Mouse (Mus musculus) liver, embryonic 15.5 days (tissue): ENCODE results near the gene Ssx2ip. TPM values are rescaled to one million over a fixed set of nuclear protein-coding genes. Genes with fewer than 3 reads are reported as not detected.

Source experiments
- ATAC-seq: fragments of 200-750 bp; cut with Nextera tagmentation; 2 replicates; pipeline ENCODE4 v1.8.0; 2017; ENCODE audit warnings: moderate number of reproducible peaks, mild to moderate bottlenecking, moderate library complexity; ENCODE audit not compliant: insufficient read depth
- H3K27ac ChIP-seq: fragments of 300-500 bp; sonication (generic); replicated peaks from 2 replicates; pipeline ENCODE4 v1.5.1; 2015; ENCODE audit warnings: mild to moderate bottlenecking, inconsistent platforms
- H3K27me3 ChIP-seq: fragments of 300-500 bp; sonication (generic); 2 replicates; pipeline ENCODE4 v1.6.1; 2015; ENCODE audit warnings: mild to moderate bottlenecking, inconsistent platforms
- H3K36me3 ChIP-seq: fragments of 300-500 bp; sonication (generic); replicated peaks from 2 replicates; pipeline ENCODE4 v1.6.1; 2015; ENCODE audit warnings: moderate library complexity, mild to moderate bottlenecking, inconsistent platforms
- H3K4me1 ChIP-seq: fragments of 300-500 bp; sonication (generic); replicated peaks from 2 replicates; pipeline ENCODE4 v1.6.1; 2015; ENCODE audit warnings: inconsistent platforms
- H3K4me2 ChIP-seq: fragments of 300-500 bp; sonication (generic); 2 replicates; pipeline ENCODE4 v1.6.1; 2015; ENCODE audit warnings: moderate library complexity, mild to moderate bottlenecking, inconsistent platforms
- H3K4me3 ChIP-seq: fragments of 300-500 bp; sonication (generic); replicated peaks from 2 replicates; pipeline ENCODE4 v1.5.1; 2015; ENCODE audit warnings: mild to moderate bottlenecking, inconsistent platforms
- H3K9ac ChIP-seq: fragments of 300-500 bp; sonication (generic); 2 replicates; pipeline ENCODE4 v1.6.1; 2015; ENCODE audit warnings: moderate library complexity, mild to moderate bottlenecking, inconsistent platforms
- H3K9me3 ChIP-seq: fragments of 300-500 bp; sonication (generic); replicated peaks from 2 replicates; pipeline ENCODE4 v1.6.1; 2016; ENCODE audit warnings: inconsistent platforms
- WGBS: fragments of 180-500 bp; shearing (Covaris S2); methylation state at CpG from one replicate; pipeline ENCODE4 v1.1.7; 2015; ENCODE audit warnings: mixed read lengths; ENCODE audit not compliant: insufficient replicate concordance; 5-methylcytosine and 5-hydroxymethylcytosine counted together
- polyA plus RNA-seq: library from polyadenylated mRNA; unstranded; fragments of >200 nt; fragmentation: Nextera tagmentation; extraction: Ambion mirVana; gene quantifications from 2 replicates; pipeline ENCODE4 v1.2.1, GENCODE M21; 2015

The Ssx2ip gene
- polyA plus RNA-seq, 1 experiment from 2014 or later, result 81.7 TPM

DNA sequence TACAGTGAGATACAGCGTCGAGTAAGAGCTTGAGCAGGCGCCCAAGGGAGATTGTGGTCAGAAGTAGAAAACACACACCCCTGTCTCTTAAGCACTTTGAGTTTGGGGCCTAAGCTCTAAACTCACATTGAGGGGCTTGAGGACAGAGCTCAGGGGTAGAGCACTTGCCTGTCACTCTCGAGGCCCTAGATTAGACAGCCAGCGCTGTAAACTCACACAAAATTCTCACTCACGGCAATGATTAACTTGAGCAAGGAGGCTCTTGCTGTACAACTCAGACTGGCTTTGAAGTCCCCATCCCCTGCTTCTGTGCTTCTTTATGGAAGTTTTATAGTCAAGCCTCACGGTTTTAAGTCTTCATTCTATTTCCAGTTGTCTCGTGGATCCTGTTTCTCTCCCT is 25.7 kb upstream of the Ssx2ip start:
- Histone ChIP-seq H3K9ac (no peak overlapping the region), H3K4me2 (no peak overlapping the region), H3K9me3 (no peaks in the 10 kb centered on the region), H3K27ac (peak overlapping the region; percentile 93), H3K4me3 (no peak overlapping the region), H3K27me3 (no peaks in the 10 kb centered on the region), H3K4me1 (peaks cover 69% of the 10 kb centered on the region), H3K36me3 (no peaks in the 10 kb centered on the region)
- 56% methylated on average over 8 of the region's 8 CpGs for WGBS
- ATAC-seq, result no peak

DNA sequence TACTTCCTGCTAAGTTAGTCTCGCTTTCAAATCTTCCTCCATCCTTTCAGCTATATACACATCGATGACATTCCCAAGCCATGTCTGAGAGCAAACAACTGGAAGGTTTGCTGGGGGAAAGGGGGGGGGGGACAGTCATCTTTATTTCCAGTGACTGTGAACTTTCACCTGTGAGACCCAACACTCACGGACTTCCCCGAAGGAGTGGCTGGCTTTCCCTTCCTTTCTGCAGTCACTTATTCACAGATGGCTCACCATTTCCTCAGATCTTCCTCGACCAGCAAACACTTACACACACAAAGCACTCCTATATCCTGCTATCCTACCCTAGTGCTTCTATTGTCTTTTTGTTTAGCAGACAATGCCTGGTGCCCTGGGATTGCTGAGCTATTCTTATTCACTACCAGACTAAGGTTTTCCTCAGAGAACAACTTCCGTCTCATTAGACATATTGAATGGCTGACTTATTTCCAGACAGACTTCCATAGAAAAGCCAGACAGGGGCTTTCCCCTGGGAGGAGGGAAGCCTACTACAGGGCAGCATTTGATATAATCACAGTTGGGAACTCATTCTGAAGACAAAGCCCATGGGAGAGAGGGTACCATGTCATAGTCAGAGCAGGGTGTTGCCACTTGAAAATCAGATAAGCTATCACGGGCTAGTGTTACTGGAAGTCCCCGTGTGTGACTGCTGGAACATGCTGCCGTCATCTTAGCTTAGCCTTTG is 24.5 kb upstream of the Ssx2ip start:
- H3K9ac ChIP-seq, result no peak overlapping the region
- 31% methylated on average over 9 of the region's 9 CpGs for WGBS
- H3K27ac ChIP-seq, result peak overlapping the region; percentile 21; the same call in 1 of the 2 replicates
- H3K4me2 ChIP-seq, result no peak overlapping the region
- no peaks in the 10 kb centered on the region for H3K36me3 ChIP-seq
- H3K4me3 ChIP-seq, result no peak overlapping the region
- H3K27me3 ChIP-seq, result no peaks in the 10 kb centered on the region
- H3K4me1 ChIP-seq, result peaks cover 69% of the 10 kb centered on the region
- no peak for ATAC-seq
- H3K9me3 ChIP-seq, result no peaks in the 10 kb centered on the region

DNA sequence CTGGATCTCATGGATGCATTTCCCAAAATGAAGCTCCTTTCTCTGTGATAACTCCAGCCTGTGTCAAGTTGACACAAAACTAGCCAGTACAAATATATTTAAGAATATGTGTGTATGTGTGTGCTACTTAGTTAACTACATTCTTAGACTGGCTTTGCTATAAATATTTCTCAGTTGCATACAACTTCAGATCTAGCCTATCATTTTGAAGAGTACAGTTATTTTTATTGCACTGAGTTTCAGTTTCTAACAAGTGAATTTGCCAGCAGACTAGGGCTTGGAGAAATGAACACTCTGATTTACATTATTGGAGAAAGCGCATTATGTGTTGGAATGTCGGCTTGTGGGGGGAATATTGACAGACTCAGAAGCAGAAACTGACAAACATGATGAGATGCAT is 23.6 kb upstream of the Ssx2ip start:
- Histone ChIP-seq H3K4me3 (no peak overlapping the region), H3K36me3 (no peaks in the 10 kb centered on the region), H3K4me1 (peaks cover 60% of the 10 kb centered on the region), H3K27ac (no peak overlapping the region), H3K9me3 (no peaks in the 10 kb centered on the region), H3K27me3 (no peaks in the 10 kb centered on the region), H3K4me2 (no peak overlapping the region), H3K9ac (no peak overlapping the region)
- no peak for ATAC-seq
- WGBS, result 80% methylated on average over 2 of the region's 2 CpGs

DNA sequence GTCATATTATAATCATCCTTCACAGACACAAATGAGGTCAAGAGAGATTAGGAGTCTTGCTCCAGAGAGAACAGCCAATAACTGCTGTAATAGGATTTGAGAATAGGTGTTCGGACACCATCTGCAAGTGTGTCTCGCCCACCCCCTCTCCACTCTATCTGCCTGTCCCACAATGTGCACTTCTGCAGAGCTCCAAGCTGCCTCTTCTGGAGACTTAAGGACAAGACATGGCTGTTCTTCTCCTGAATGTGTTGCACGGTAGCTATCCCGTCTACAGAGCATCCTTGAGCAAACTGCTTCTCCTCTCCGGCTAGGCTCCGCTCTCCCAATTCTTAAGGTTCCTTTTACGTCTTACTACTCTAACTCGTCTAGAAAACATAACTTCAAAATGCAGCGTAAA is 23.0 kb upstream of the Ssx2ip start:
- H3K4me2 ChIP-seq, result no peak overlapping the region
- H3K27ac ChIP-seq, result no peak overlapping the region
- no peaks in the 10 kb centered on the region for H3K27me3 ChIP-seq
- ATAC-seq, result no peak
- no peak overlapping the region for H3K9ac ChIP-seq
- no peaks in the 10 kb centered on the region for H3K9me3 ChIP-seq
- peaks cover 54% of the 10 kb centered on the region for H3K4me1 ChIP-seq
- no peaks in the 10 kb centered on the region for H3K36me3 ChIP-seq
- no peak overlapping the region for H3K4me3 ChIP-seq
- 68% methylated on average over 9 of the region's 9 CpGs for WGBS

DNA sequence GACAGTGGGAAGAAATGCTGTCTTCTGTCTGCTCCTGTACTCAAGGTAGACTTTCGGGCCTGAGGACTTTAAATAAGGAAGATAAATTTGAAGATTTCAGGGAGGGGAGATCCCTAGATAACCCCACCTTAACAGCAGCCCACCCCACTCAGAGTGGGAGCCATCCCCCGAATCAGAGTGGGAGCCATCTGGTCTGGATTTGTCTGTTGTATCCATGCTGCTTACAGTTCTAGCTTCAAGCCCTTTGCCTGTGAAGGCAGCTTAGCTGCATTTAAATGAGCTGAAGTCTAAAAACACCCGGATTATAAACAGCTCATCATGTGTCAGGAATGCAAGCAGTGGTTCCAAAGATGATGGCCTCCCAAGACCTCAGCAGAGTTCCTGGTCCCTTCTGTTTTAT is 17.6 kb upstream of the Ssx2ip start:
- no peaks in the 10 kb centered on the region; the same call in 1 of the 2 replicates for H3K27me3 ChIP-seq
- 55% methylated on average over 3 of the region's 3 CpGs for WGBS
- H3K36me3 ChIP-seq, result no peaks in the 10 kb centered on the region
- H3K9me3 ChIP-seq, result no peaks in the 10 kb centered on the region
- no peak overlapping the region for H3K9ac ChIP-seq
- ATAC-seq, result no peak
- H3K4me3 ChIP-seq, result no peak overlapping the region
- no peak overlapping the region for H3K27ac ChIP-seq
- no peak overlapping the region for H3K4me2 ChIP-seq
- peaks cover 24% of the 10 kb centered on the region for H3K4me1 ChIP-seq

DNA sequence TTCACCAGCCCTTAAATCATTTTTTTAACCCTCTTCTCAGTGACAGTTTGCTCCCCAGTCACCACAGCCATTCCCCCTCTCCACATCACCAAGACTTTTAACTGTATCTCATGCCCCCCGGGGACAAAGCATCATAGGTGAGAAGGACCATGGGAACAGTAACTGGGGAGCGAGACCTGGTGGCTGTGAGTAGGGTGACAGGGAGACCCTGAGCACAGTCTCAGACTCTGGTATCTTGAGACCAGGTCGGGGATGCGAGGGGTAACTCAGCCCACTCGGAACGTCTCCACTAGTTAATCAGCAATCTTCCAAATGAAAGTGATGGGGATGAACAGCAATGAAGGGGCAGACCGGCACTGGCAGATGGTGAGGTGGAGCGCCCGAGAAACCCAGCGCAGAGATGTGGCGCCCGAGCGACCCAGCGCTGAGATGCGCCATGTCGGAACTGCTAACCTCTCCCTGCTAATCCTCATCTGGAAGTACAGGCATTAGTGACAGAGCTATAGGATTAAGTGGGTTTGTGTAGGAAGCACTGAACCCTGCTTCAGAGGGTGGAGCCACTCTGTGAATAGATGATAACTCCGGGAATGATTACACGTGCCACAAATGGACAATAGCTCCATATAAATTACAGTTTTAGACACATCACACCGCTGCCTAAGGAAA is 11.7 kb upstream of the Ssx2ip start:
- Histone ChIP-seq H3K27ac (peak overlapping the region; percentile 88), H3K4me3 (peak overlapping the region; percentile 31)

DNA sequence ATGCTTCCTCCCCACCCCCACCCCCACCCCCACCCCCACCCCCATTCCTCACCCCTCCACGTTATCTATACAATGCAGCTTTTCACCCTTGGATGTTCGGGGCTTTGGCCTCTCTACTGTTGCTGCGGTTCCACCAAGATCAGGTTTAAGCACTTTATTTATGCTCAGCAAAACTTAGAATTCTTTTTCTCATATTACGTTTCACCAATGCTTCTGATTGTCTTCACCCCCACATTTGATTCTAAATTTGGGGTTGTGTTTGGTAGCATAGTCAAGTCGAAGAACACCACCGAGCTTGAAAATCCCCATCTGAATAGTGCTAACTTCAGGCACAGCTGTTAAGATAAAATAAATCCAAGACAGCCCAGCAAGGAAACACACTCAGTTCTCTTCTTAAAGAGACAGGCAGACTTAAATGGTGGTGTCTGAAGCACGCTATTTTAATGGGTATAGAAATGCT is 10.8 kb upstream of the Ssx2ip start:
- Histone ChIP-seq H3K27me3 (no peaks in the 10 kb centered on the region; the same call in 1 of the 2 replicates), H3K9ac (peak overlapping the region; percentile 23), H3K4me2 (peak overlapping the region; percentile 66), H3K36me3 (no peaks in the 10 kb centered on the region), H3K9me3 (no peaks in the 10 kb centered on the region), H3K27ac (peak overlapping the region; percentile 88), H3K4me3 (peak overlapping the region; percentile 31), H3K4me1 (peaks cover 59% of the 10 kb centered on the region)
- ATAC-seq, result peak; percentile 92
- WGBS, result 12% methylated on average over 7 of the region's 7 CpGs

More for the DNA sequence above, 11.7 kb upstream of the Ssx2ip start:
- no peaks in the 10 kb centered on the region for H3K9me3 ChIP-seq
- H3K36me3 ChIP-seq, result no peaks in the 10 kb centered on the region
- H3K4me1 ChIP-seq, result peaks cover 59% of the 10 kb centered on the region
- H3K27me3 ChIP-seq, result no peaks in the 10 kb centered on the region; the same call in 1 of the 2 replicates
- ATAC-seq, result peak; percentile 82
- peak overlapping the region; percentile 46; the same call in 1 of the 2 replicates for H3K9ac ChIP-seq
- peak overlapping the region; percentile 66 for H3K4me2 ChIP-seq
- 55% methylated on average over 19 of the region's 19 CpGs for WGBS

DNA sequence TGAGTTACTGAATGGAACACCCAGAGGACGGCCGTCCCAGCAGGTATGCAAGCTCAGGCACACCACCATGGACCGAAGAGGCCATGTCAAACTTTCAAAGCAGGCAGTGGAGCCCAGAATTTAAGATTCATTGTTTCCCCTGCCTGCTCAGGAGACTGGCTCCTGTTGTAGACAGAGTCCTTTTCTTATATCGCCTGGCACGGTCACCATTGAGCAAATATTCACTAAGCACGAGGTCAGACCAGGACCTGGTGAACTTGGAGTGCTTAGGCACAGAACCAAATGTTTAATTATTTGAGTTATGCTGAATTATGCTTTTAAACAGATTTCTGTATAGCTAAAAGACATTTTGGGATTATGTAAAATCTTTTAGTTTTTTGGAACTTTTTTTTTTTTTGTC is 8.2 kb upstream of the Ssx2ip start:
- no peaks in the 10 kb centered on the region for H3K9me3 ChIP-seq
- ATAC-seq, result no peak
- H3K4me3 ChIP-seq, result no peak overlapping the region
- WGBS, result 74% methylated on average over 6 of the region's 6 CpGs
- no peaks in the 10 kb centered on the region for H3K36me3 ChIP-seq
- no peak overlapping the region for H3K9ac ChIP-seq
- H3K27me3 ChIP-seq, result peaks cover 5% of the 10 kb centered on the region; the same call in 1 of the 2 replicates
- H3K4me2 ChIP-seq, result no peak overlapping the region
- H3K27ac ChIP-seq, result no peak overlapping the region
- peaks cover 45% of the 10 kb centered on the region for H3K4me1 ChIP-seq

DNA sequence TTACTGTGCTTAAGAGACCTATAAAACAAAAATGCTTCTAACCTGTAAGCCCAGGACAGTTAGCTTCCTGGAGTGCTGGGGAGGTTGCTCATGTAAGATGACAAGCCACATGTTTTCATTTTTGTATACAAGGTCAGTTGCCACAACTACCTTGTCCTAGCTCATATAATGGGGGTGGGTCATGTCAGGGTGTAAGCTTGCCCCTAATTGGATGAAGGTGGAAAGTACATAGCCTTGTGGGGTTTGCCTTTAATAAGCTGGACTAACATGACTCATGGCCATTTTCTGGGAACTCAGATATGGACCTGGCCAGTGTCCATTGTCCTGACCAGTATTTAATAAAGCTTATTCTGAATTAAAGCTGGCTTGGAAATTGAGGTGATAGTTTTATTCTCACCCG is 7.5 kb upstream of the Ssx2ip start:
- WGBS, result 75% methylated on average over 1 of the region's 1 CpGs

DNA sequence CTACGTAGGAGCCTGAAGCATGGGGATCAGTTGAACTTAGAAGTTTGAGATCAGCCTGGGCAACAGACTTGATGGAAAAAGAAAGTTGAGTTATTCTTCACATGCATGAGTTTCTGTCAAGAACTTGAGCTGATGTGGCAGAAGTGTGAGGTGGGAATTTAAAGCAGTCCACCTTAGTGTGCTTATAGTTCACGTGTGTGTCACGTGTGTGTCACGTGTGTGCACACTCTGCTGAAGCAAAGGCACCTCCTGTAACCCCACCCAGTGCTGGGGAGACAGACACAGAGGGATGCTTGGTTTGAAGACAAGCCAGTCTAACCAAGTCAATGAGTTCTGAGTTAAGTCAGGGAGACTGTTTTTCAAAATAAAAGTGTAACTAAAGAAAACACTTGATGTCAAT is 6.6 kb upstream of the Ssx2ip start:
- ATAC-seq, result no peak
- Histone ChIP-seq H3K9ac (no peak overlapping the region), H3K36me3 (no peaks in the 10 kb centered on the region), H3K4me3 (no peak overlapping the region), H3K27ac (no peak overlapping the region), H3K27me3 (peaks cover 5% of the 10 kb centered on the region; the same call in 1 of the 2 replicates), H3K9me3 (no peaks in the 10 kb centered on the region), H3K4me1 (peaks cover 29% of the 10 kb centered on the region), H3K4me2 (no peak overlapping the region)
- 83% methylated on average over 4 of the region's 4 CpGs for WGBS

More for the DNA sequence above, 7.5 kb upstream of the Ssx2ip start:
- no peaks in the 10 kb centered on the region for H3K36me3 ChIP-seq
- H3K4me3 ChIP-seq, result no peak overlapping the region
- no peak for ATAC-seq
- no peak overlapping the region for H3K4me2 ChIP-seq
- no peak overlapping the region for H3K27ac ChIP-seq
- H3K4me1 ChIP-seq, result peaks cover 38% of the 10 kb centered on the region
- peaks cover 5% of the 10 kb centered on the region; the same call in 1 of the 2 replicates for H3K27me3 ChIP-seq
- no peaks in the 10 kb centered on the region for H3K9me3 ChIP-seq
- no peak overlapping the region for H3K9ac ChIP-seq

DNA sequence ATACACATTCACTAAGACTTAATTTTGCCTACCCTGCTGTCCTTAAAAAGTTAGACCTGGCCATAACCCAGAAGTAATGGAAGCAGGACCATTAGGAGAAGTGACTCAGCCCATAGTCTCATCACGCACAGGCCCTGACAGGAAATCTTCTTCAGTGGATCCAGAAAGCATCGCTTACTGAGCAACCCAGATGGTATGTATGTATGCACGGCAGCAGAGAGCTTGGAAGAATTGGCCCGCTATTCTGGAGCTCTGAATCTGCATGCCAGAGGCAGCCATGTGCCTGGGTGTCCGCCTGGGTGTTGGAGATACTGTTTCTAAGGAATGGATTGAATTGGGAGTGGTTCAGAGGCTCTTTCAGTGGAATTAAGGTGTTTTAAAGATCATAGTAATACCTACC is 5.2 kb upstream of the Ssx2ip start:
- Histone ChIP-seq H3K4me3 (no peak overlapping the region), H3K36me3 (no peaks in the 10 kb centered on the region), H3K27ac (no peak overlapping the region), H3K9ac (no peak overlapping the region), H3K9me3 (no peaks in the 10 kb centered on the region), H3K4me1 (peaks cover 27% of the 10 kb centered on the region), H3K4me2 (no peak overlapping the region), H3K27me3 (peaks cover 5% of the 10 kb centered on the region; the same call in 1 of the 2 replicates)
- WGBS, result 78% methylated on average over 5 of the region's 5 CpGs
- ATAC-seq, result no peak
